Mouse (Mus musculus) c-Kit-positive CD71-positive TER-119-positive erythroid progenitor cells, embryonic 14.5 days (primary cell): ENCODE data around the gene Stk26.

Experiments
- DNase-seq: peaks from one replicate; pipeline ENCODE4 v3.0.0-alpha.2; 2013; ENCODE audit warnings: low spot score

Stk26 gene

GRCm38 (mm10) chrX:50926893-50927545, 86.2 kb downstream of the Stk26 start:
- DNase-seq: peak; percentile 37

- no peak for DNase-seq
These were observed 89.5 kb downstream of the Stk26 start for GRCm38 (mm10) chrX:50930309-50930708.

GRCm38 (mm10) chrX:50937117-50937516, 96.3 kb downstream of the Stk26 start:
- DNase-seq: no peak

- DNase-seq: no peak
These were observed 101.8 kb downstream of the Stk26 start, which contains the start of gene Frmd7 for GRCm38 (mm10) chrX:50942610-50943009. Gene Frmd7, minus strand, starts transcription at chrX:50942710.
